Mouse (Mus musculus) neural tube, embryonic 12.5 days (tissue): ENCODE results near the gene Trp73. TPM values are rescaled to one million over a fixed set of nuclear protein-coding genes. Genes with fewer than 3 reads are reported as not detected.

Experiments
- ATAC-seq: fragments of 200-750 bp; cut with Nextera tagmentation; 2 replicates; pipeline ENCODE4 v1.8.0; 2017; ENCODE audit warnings: low read depth, mild to moderate bottlenecking, moderate TSS enrichment, moderate library complexity; ENCODE audit not compliant: low FRiP score
- H3K27ac ChIP-seq: fragments of 300-500 bp; sonication (generic); 2 replicates; pipeline ENCODE4 v1.5.1; 2016
- H3K27me3 ChIP-seq: fragments of 300-500 bp; sonication (generic); replicated peaks from 2 replicates; pipeline ENCODE4 v1.6.1; 2016; ENCODE audit warnings: mild to moderate bottlenecking
- H3K36me3 ChIP-seq: fragments of 300-500 bp; sonication (generic); 2 replicates; pipeline ENCODE4 v1.6.1; 2016; ENCODE audit warnings: mild to moderate bottlenecking
- H3K4me1 ChIP-seq: fragments of 300-500 bp; sonication (generic); 2 replicates; pipeline ENCODE4 v1.6.1; 2016
- H3K4me2 ChIP-seq: fragments of 300-500 bp; sonication (generic); replicated peaks from 2 replicates; pipeline ENCODE4 v1.6.1; 2016; ENCODE audit warnings: mild to moderate bottlenecking
- H3K4me3 ChIP-seq: fragments of 300-500 bp; sonication (generic); 2 replicates; pipeline ENCODE4 v1.5.1; 2016
- H3K9ac ChIP-seq: fragments of 300-500 bp; sonication (generic); 2 replicates; pipeline ENCODE4 v1.6.1; 2016; ENCODE audit warnings: mild to moderate bottlenecking
- H3K9me3 ChIP-seq: fragments of 300-500 bp; sonication (generic); 2 replicates; pipeline ENCODE4 v1.6.1; 2016; ENCODE audit warnings: mild to moderate bottlenecking
- WGBS: fragments of 180-500 bp; shearing (Covaris S2); methylation state at CpG from one replicate; pipeline ENCODE4 v1.1.7; 2016; 5-methylcytosine and 5-hydroxymethylcytosine counted together
- polyA plus RNA-seq: library from polyadenylated mRNA; unstranded; fragments of >200 nt; fragmentation: Nextera tagmentation; extraction: Ambion mirVana; gene quantifications from 2 replicates; pipeline ENCODE4 v1.2.1, GENCODE M21; 2016

The Trp73 gene
- polyA plus RNA-seq, 1 experiment from 2014 or later = 0.15 TPM

DNA sequence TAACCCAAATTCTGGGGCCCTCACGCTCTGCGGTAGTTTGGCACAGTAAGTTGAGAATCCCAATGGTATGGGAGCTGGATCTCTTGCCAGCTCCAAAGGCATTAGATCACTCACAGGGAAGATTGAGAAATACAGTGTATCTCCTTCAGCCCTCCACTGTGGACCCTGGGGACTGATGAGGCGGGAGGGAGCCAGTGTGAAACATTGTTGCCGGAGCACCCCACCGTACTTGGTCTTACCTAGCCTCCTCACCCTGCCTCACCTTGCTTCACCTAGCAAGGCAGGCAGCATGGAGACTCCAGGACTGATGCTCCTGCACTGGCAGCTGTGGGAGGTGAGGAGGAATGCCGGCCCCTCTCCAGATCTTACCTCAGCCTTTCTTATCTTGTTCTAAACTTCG, 84.5 kb downstream of the Trp73 start:
- Histone ChIP-seq H3K36me3 (no peaks in the 10 kb centered on the region), H3K9ac (no peak overlapping the region), H3K4me3 (no peak overlapping the region), H3K4me1 (no peaks in the 10 kb centered on the region), H3K9me3 (no peaks in the 10 kb centered on the region), H3K27me3 (peaks cover 3% of the 10 kb centered on the region; the same call in 1 of the 2 replicates), H3K27ac (no peak overlapping the region), H3K4me2 (no peak overlapping the region)
- WGBS = 90% methylated on average over 7 of the region's 7 CpGs
- ATAC-seq = no peak

DNA sequence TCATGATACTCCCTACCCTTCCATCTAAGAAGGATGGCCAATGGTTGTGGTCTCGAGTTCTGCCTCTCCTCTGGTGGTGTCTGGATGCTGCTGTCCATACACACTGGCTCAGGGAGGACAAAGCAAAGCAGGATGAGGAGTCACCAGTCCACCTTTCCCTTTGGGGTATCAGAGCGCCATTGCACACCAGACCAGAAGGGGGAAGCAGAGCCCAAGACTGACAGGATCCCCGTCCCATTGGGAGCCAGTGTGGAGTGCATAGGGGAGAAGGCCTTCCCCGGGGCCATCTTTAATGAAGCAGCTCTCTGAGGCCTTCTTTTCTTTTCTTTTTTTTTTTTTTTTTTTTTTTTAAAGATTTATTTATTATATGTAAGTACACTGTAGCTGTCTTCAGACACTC, 86.9 kb downstream of the Trp73 start:
- peaks cover 3% of the 10 kb centered on the region; the same call in 1 of the 2 replicates for H3K27me3 ChIP-seq
- H3K36me3 ChIP-seq = no peaks in the 10 kb centered on the region
- no peak overlapping the region for H3K4me2 ChIP-seq
- H3K4me3 ChIP-seq = no peak overlapping the region
- no peak overlapping the region for H3K9ac ChIP-seq
- no peaks in the 10 kb centered on the region for H3K9me3 ChIP-seq
- 69% methylated on average over 4 of the region's 4 CpGs for WGBS
- H3K4me1 ChIP-seq = no peaks in the 10 kb centered on the region
- no peak overlapping the region for H3K27ac ChIP-seq
- no peak for ATAC-seq

- H3K9me3 ChIP-seq = no peaks in the 10 kb centered on the region
- H3K27me3 ChIP-seq = no peaks in the 10 kb centered on the region
- H3K9ac ChIP-seq = no peak overlapping the region
- H3K4me1 ChIP-seq = no peaks in the 10 kb centered on the region
- no peak overlapping the region for H3K27ac ChIP-seq
- WGBS = 94% methylated on average over 3 of the region's 3 CpGs
- H3K4me3 ChIP-seq = no peak overlapping the region
- ATAC-seq = no peak
- no peaks in the 10 kb centered on the region for H3K36me3 ChIP-seq
- H3K4me2 ChIP-seq = no peak overlapping the region
Observed at GRCm38 (mm10) chr4:154051401-154051800, 88.6 kb downstream of the Trp73 start.

DNA sequence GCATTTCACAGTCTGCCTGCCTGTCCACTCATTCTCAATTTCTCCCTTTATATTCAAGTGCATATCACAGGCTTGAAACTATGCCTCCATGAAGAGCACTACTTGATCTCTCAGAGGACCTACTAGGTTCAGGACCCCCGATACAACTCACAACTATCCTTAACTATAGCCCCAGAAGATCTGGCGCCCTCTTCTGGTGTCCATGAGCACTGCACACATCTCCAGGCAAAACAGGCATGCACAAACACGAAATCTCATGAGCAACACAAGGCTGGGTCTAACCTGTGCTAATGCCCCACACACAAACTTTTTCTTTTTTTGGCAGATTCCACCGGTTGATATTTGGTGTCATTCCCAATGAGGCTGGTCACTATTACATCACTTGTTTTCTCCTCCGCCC, 94.2 kb downstream of the Trp73 start:
- Histone ChIP-seq H3K4me2 (no peak overlapping the region), H3K27me3 (no peaks in the 10 kb centered on the region), H3K36me3 (no peaks in the 10 kb centered on the region), H3K9me3 (no peaks in the 10 kb centered on the region), H3K4me1 (no peaks in the 10 kb centered on the region), H3K27ac (no peak overlapping the region), H3K9ac (no peak overlapping the region), H3K4me3 (no peak overlapping the region)
- 63% methylated on average over 5 of the region's 5 CpGs for WGBS
- no peak for ATAC-seq

DNA sequence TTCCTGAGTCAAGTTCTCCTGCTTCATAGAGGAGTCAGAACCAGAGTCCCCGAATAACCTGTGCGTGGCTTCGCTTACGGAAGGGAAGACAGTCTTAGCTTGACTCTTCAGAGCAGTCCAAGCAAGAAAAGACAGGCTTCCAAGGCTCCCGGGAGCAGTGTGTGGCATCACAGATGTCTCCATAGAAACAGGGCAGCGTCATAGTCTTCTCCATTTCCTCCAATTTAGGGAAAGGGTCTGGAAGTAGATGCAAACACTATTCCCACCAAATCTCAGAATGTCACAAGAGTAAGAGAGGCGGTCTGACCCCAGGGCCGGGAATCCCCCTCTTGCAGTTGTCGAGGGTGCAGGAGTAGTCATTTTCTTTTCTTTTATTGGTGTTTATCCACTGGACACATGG, 97.4 kb downstream of the Trp73 start, which contains the start of gene Ccdc27:
Ccdc27 (minus strand) TSS at position 101 of the 400 bp plus-strand sequence.
- Histone ChIP-seq H3K4me2 (no peak within 1 kb of the TSS), H3K27me3 (no peaks in the 10 kb centered on the region), H3K9ac (no peak within 1 kb of the TSS), H3K27ac (no peak within 1 kb of the TSS), H3K9me3 (no peaks in the 10 kb centered on the region), H3K36me3 (no peaks in the 10 kb centered on the region), H3K4me3 (no peak within 1 kb of the TSS), H3K4me1 (no peaks in the 10 kb centered on the region)
- ATAC-seq = no peak
- 87% methylated on average over 9 of the region's 9 CpGs for WGBS

- no peaks in the 10 kb centered on the region for H3K27me3 ChIP-seq
- no peak overlapping the region for H3K9ac ChIP-seq
- H3K9me3 ChIP-seq = no peaks in the 10 kb centered on the region
- no peaks in the 10 kb centered on the region; the same call in 1 of the 2 replicates for H3K4me1 ChIP-seq
- ATAC-seq = no peak
- no peak overlapping the region for H3K27ac ChIP-seq
- H3K4me2 ChIP-seq = no peak overlapping the region
- WGBS = 53% methylated on average over 3 of the region's 3 CpGs
- no peaks in the 10 kb centered on the region for H3K36me3 ChIP-seq
- no peak overlapping the region for H3K4me3 ChIP-seq
Observed at GRCm38 (mm10) chr4:154037123-154037522, 102.9 kb downstream of the Trp73 start.

- no peak overlapping the region for H3K4me3 ChIP-seq
- no peak overlapping the region for H3K27ac ChIP-seq
- H3K4me2 ChIP-seq = no peak overlapping the region
- H3K9ac ChIP-seq = no peak overlapping the region
- H3K27me3 ChIP-seq = peaks cover 34% of the 10 kb centered on the region
- ATAC-seq = no peak
- no peaks in the 10 kb centered on the region for H3K36me3 ChIP-seq
- H3K4me1 ChIP-seq = peaks cover 18% of the 10 kb centered on the region
- H3K9me3 ChIP-seq = no peaks in the 10 kb centered on the region
Observed at GRCm38 (mm10) chr4:154028646-154029045, 111.4 kb downstream of the Trp73 start.

DNA sequence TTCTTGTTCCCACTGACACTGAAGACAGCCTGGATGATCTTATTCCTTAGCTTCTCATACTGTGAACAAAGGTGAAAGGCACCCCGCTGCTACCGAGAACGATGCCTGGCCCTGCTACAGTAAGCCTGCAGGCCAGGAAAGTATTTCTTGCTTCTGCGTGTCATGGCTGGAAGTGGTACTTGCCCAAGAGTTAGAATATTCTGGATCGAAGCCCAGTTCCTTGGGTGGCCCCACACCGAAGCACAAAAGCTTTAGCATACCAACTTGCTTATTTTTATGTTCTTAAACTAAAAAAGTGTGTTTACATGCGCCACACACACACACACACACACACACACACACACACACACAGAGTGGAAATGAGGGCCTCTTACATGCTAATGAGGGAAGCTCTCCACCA, 111.9 kb downstream of the Trp73 start:
- H3K9ac ChIP-seq = no peak overlapping the region
- no peaks in the 10 kb centered on the region for H3K36me3 ChIP-seq
- H3K4me1 ChIP-seq = peaks cover 18% of the 10 kb centered on the region
- no peak overlapping the region for H3K4me3 ChIP-seq
- H3K4me2 ChIP-seq = no peak overlapping the region
- ATAC-seq = no peak
- H3K27me3 ChIP-seq = peaks cover 34% of the 10 kb centered on the region
- H3K9me3 ChIP-seq = no peaks in the 10 kb centered on the region
- H3K27ac ChIP-seq = no peak overlapping the region
- 84% methylated on average over 7 of the region's 7 CpGs for WGBS

- WGBS = 35% methylated on average over 2 of the region's 2 CpGs
- Histone ChIP-seq H3K4me3 (no peak overlapping the region), H3K9me3 (no peaks in the 10 kb centered on the region), H3K27ac (no peak overlapping the region), H3K4me2 (peak overlapping the region; percentile 62), H3K36me3 (peaks cover 11% of the 10 kb centered on the region), H3K9ac (no peak overlapping the region), H3K27me3 (peaks cover 34% of the 10 kb centered on the region), H3K4me1 (peaks cover 18% of the 10 kb centered on the region)
- no peak for ATAC-seq
Observed at GRCm38 (mm10) chr4:154026441-154026761, 113.6 kb downstream of the Trp73 start.

- peak; percentile 67 for ATAC-seq
- peaks cover 18% of the 10 kb centered on the region for H3K4me1 ChIP-seq
- no peaks in the 10 kb centered on the region for H3K9me3 ChIP-seq
- peak within 1 kb of the TSS; percentile 62 for H3K4me2 ChIP-seq
- H3K9ac ChIP-seq = peak within 1 kb of the TSS; percentile 33; the same call in 1 of the 2 replicates
- H3K27ac ChIP-seq = no peak within 1 kb of the TSS
- WGBS = 2% methylated on average over 33 of the region's 33 CpGs
- peak within 1 kb of the TSS; percentile 24 for H3K4me3 ChIP-seq
- peaks cover 34% of the 10 kb centered on the region for H3K27me3 ChIP-seq
- H3K36me3 ChIP-seq = peaks cover 16% of the 10 kb centered on the region
Observed at GRCm38 (mm10) chr4:154025641-154026440, 114.2 kb downstream of the Trp73 start, which contains the start of gene Smim1. TSS of gene Smim1 (minus strand) at chr4:154026230.

DNA sequence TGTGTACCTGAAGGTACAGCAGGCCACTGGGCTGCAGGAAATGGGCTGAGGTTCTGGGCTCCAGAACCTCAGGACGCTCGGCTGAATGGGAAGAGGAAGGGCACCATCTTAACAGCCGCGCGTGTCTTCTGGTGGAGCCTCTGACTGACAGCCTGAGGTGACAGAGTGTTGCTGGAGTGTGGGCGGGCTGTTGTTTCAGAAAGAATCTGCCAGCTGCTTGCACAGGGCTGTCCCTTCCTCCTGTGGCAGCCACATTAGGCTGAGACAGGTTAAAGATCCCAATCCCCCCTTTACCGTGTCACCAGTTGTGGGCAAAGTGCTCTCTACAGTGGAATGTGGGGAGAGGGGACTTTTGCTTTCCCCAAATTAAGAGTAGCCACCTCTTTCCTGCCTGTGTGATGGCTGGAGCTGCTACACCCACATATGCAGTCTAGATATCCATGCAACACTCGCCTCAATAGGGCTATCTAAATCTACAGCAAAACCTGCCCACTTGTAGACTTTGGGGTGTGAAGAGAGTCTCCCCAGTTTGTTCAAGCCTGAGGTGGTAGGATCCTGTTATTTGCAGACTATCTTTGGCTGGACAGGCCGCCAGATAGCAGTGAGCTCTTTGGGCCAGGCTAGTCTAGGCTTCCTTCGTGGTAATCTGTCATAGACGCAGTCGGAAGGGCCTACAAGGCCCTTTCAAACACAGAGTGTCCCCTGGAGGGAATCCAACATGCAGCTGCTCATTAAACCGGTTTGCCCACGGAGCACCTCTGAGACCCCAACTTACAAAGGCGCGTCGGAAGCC, 115.1 kb downstream of the Trp73 start:
- peaks cover 25% of the 10 kb centered on the region for H3K36me3 ChIP-seq
- no peaks in the 10 kb centered on the region for H3K9me3 ChIP-seq
- peaks cover 18% of the 10 kb centered on the region for H3K4me1 ChIP-seq
- H3K4me2 ChIP-seq = peak overlapping the region; percentile 62
- H3K4me3 ChIP-seq = no peak overlapping the region
- H3K9ac ChIP-seq = no peak overlapping the region
- H3K27me3 ChIP-seq = peaks cover 34% of the 10 kb centered on the region
- 43% methylated on average over 17 of the region's 17 CpGs for WGBS
- ATAC-seq = no peak
- no peak overlapping the region for H3K27ac ChIP-seq

- Histone ChIP-seq H3K9ac (no peak overlapping the region), H3K4me1 (peaks cover 18% of the 10 kb centered on the region), H3K4me3 (no peak overlapping the region), H3K36me3 (peaks cover 35% of the 10 kb centered on the region), H3K27ac (no peak overlapping the region), H3K27me3 (peaks cover 34% of the 10 kb centered on the region), H3K9me3 (no peaks in the 10 kb centered on the region), H3K4me2 (no peak overlapping the region)
- WGBS = 25% methylated on average over 8 of the region's 8 CpGs
- no peak for ATAC-seq
Observed at GRCm38 (mm10) chr4:154023754-154024601, 116.0 kb downstream of the Trp73 start.
